Mouse (Mus musculus): ENCODE measurements at regions not wholly inside any gene's neighbourhood (a gene's known extent, or its start where the extent isn't known, plus 50 kb on each side); places are given as distances from the start of the nearest gene placed in this dataset.
"Not testable (repeated sequence)": the region's sequence is repeated elsewhere in the genome, so short reads cannot be mapped to it uniquely, and the experiment has no call there.

- H3K9me3 ChIP-seq (ENCODE audit: control insufficient read depth, low read length); H3K4me1 ChIP-seq (replicated peaks; ENCODE audit: control insufficient read depth in 2 of 2, insufficient read depth in 2 of 2, low read length in 1 of 2); DNase-seq (ENCODE audit: low read depth in 3 of 3, low spot score in 3 of 3); ATAC-seq (ENCODE audit: insufficient read depth); H3K27me3 ChIP-seq (ENCODE audit: control insufficient read depth, insufficient read depth, low read length); H3K27ac ChIP-seq; H3K4me2 ChIP-seq (ENCODE audit: low read depth); H3K9ac ChIP-seq (replicated peaks); H3K36me3 ChIP-seq (replicated peaks; ENCODE audit: control insufficient read depth, insufficient read depth, low read depth); H3K4me3 ChIP-seq (ENCODE audit: insufficient read depth in 1 of 2, low read depth in 2 of 2, low read length in 2 of 2): not testable (repeated sequence)
These were observed 1053.0 kb upstream of the Nova1 start for GRCm38 (mm10) chr12:47871738-47872137.

- Histone ChIP-seq H3K27me3 (ENCODE audit: control insufficient read depth, insufficient read depth, low read length) (no peaks in the 10 kb centered on the region), H3K36me3 (replicated peaks; ENCODE audit: control insufficient read depth, insufficient read depth, low read depth) (no peaks in the 10 kb centered on the region), H3K9me3 (ENCODE audit: control insufficient read depth, low read length) (peaks cover 4% of the 10 kb centered on the region), H3K4me3 (ENCODE audit: insufficient read depth in 1 of 2, low read depth in 2 of 2, low read length in 2 of 2) (no peak overlapping the region), H3K4me1 (replicated peaks; ENCODE audit: control insufficient read depth in 2 of 2, insufficient read depth in 2 of 2, low read length in 1 of 2) (no peaks in the 10 kb centered on the region), H3K4me2 (ENCODE audit: low read depth) (no peak overlapping the region), H3K27ac (no peak overlapping the region), H3K9ac (replicated peaks) (no peak overlapping the region)
- TF ChIP-seq EP300 (IDR thresholded peaks at IDR 0.05; ENCODE audit: low read depth): no peak
- ATAC-seq (ENCODE audit: insufficient read depth) (no peak), DNase-seq (ENCODE audit: low read depth in 3 of 3, low spot score in 3 of 3) (peak in 1 of 3 experiments; percentile 1)
- 56% methylated on average over 4 of the region's 4 CpGs for WGBS (ENCODE audit: insufficient replicate concordance)
These were observed 1015.1 kb upstream of the Nova1 start for GRCm38 (mm10) chr12:47833793-47834192.
